Mouse (Mus musculus) ES-Bruce4 (cell line): ENCODE measurements at regions not wholly inside any gene's neighbourhood (a gene's known extent, or its start where the extent isn't known, plus 50 kb on each side); places are given as distances from the start of the nearest gene placed in this dataset.

Experiments
- H3K27ac ChIP-seq: 2 replicates; pipeline ENCODE4 v1.5.1; 2012; ENCODE audit warnings: low read length, inconsistent platforms; ENCODE audit not compliant: insufficient read depth
- H3K27me3 ChIP-seq: 2 replicates; pipeline ENCODE4 v1.6.1; 2012; ENCODE audit warnings: mild to moderate bottlenecking, low read length, inconsistent platforms; ENCODE audit not compliant: control insufficient read depth, poor library complexity, insufficient read depth, severe bottlenecking
- H3K36me3 ChIP-seq: 2 replicates; pipeline ENCODE4 v1.6.1; 2012; ENCODE audit warnings: inconsistent platforms, mild to moderate bottlenecking, low read length, moderate library complexity; ENCODE audit not compliant: control insufficient read depth, poor library complexity, insufficient read depth, severe bottlenecking
- H3K4me1 ChIP-seq: one replicate; pipeline ENCODE4 v1.8.1; 2011; ENCODE audit warnings: low read length; ENCODE audit not compliant: control insufficient read depth, insufficient read depth
- H3K4me3 ChIP-seq: 2 replicates; pipeline ENCODE4 v1.5.1; 2011; ENCODE audit warnings: low read depth, mild to moderate bottlenecking, low read length
- H3K9ac ChIP-seq: 2 replicates; pipeline ENCODE4 v1.6.1; 2012; ENCODE audit warnings: low read depth, mild to moderate bottlenecking, inconsistent platforms; ENCODE audit not compliant: poor library complexity, severe bottlenecking
- H3K9me3 ChIP-seq: replicated peaks from 2 replicates; pipeline ENCODE4 v1.6.1; 2012; ENCODE audit warnings: mild to moderate bottlenecking, low read length, inconsistent platforms; ENCODE audit not compliant: control insufficient read depth, poor library complexity, insufficient read depth, severe bottlenecking
- CTCF ChIP-seq: IDR thresholded peaks from one replicate; pipeline ENCODE4 v1.8.1; 2011; ENCODE audit warnings: low read depth, low read length
- EP300 ChIP-seq: IDR thresholded peaks from 2 replicates; pipeline ENCODE4 v1.6.1; 2011; ENCODE audit warnings: low read depth, low read length; ENCODE audit not compliant: insufficient read depth
- POLR2A ChIP-seq: IDR thresholded peaks from one replicate; pipeline ENCODE4 v1.8.1; 2011; ENCODE audit warnings: low read length; ENCODE audit not compliant: insufficient read depth

- H3K4me3 ChIP-seq, result no peak overlapping the region
- no peak for TF ChIP-seq EP300
- no peak for TF ChIP-seq POLR2A
- no peak for TF ChIP-seq CTCF
- H3K36me3 ChIP-seq, result no peaks in the 10 kb centered on the region
- H3K27ac ChIP-seq, result no peak overlapping the region
- H3K9me3 ChIP-seq, result no peaks in the 10 kb centered on the region
- no peaks in the 10 kb centered on the region for H3K4me1 ChIP-seq
- no peaks in the 10 kb centered on the region for H3K27me3 ChIP-seq
- H3K9ac ChIP-seq, result no peak overlapping the region
Measured at GRCm38 (mm10) chr12:95133482-95133881, 558.5 kb upstream of the Flrt2 start.

GRCm38 (mm10) chr12:95138167-95138566 lies 553.9 kb upstream of the Flrt2 start:
- no peaks in the 10 kb centered on the region for H3K36me3 ChIP-seq
- no peaks in the 10 kb centered on the region for H3K9me3 ChIP-seq
- no peak overlapping the region for H3K9ac ChIP-seq
- no peaks in the 10 kb centered on the region for H3K4me1 ChIP-seq
- TF ChIP-seq CTCF (no peak), EP300 (no peak), POLR2A (no peak)
- no peaks in the 10 kb centered on the region for H3K27me3 ChIP-seq
- no peak overlapping the region for H3K4me3 ChIP-seq
- no peak overlapping the region for H3K27ac ChIP-seq

- Histone ChIP-seq H3K9ac (no peak overlapping the region), H3K36me3 (no peaks in the 10 kb centered on the region), H3K9me3 (no peaks in the 10 kb centered on the region), H3K27me3 (no peaks in the 10 kb centered on the region), H3K27ac (no peak overlapping the region), H3K4me1 (no peaks in the 10 kb centered on the region), H3K4me3 (no peak overlapping the region)
- TF ChIP-seq POLR2A, result no peak
- TF ChIP-seq EP300, result no peak
- no peak for TF ChIP-seq CTCF
Measured at GRCm38 (mm10) chr12:95171051-95171450, 521.0 kb upstream of the Flrt2 start.

- no peak overlapping the region for H3K9ac ChIP-seq
- H3K4me1 ChIP-seq, result no peaks in the 10 kb centered on the region
- TF ChIP-seq POLR2A, result no peak
- no peak for TF ChIP-seq CTCF
- no peak for TF ChIP-seq EP300
- H3K27me3 ChIP-seq, result no peaks in the 10 kb centered on the region
- no peak overlapping the region for H3K27ac ChIP-seq
- H3K9me3 ChIP-seq, result no peaks in the 10 kb centered on the region
- no peaks in the 10 kb centered on the region for H3K36me3 ChIP-seq
- H3K4me3 ChIP-seq, result no peak overlapping the region
Measured at GRCm38 (mm10) chr12:95173810-95174402, 518.1 kb upstream of the Flrt2 start.

GRCm38 (mm10) chr12:95202486-95202885 lies 489.5 kb upstream of the Flrt2 start:
- no peak overlapping the region for H3K4me3 ChIP-seq
- no peaks in the 10 kb centered on the region for H3K9me3 ChIP-seq
- H3K27me3 ChIP-seq, result no peaks in the 10 kb centered on the region
- H3K36me3 ChIP-seq, result no peaks in the 10 kb centered on the region
- no peaks in the 10 kb centered on the region for H3K4me1 ChIP-seq
- no peak overlapping the region for H3K9ac ChIP-seq
- TF ChIP-seq POLR2A, result no peak
- no peak for TF ChIP-seq EP300
- no peak for TF ChIP-seq CTCF
- H3K27ac ChIP-seq, result no peak overlapping the region

- H3K9me3 ChIP-seq, result no peaks in the 10 kb centered on the region
- H3K27me3 ChIP-seq, result no peaks in the 10 kb centered on the region
- no peak overlapping the region for H3K27ac ChIP-seq
- H3K36me3 ChIP-seq, result no peaks in the 10 kb centered on the region
- H3K4me3 ChIP-seq, result no peak overlapping the region
- H3K4me1 ChIP-seq, result no peaks in the 10 kb centered on the region
- TF ChIP-seq POLR2A, result no peak
- H3K9ac ChIP-seq, result no peak overlapping the region
Measured at GRCm38 (mm10) chr12:95205081-95205480, 486.9 kb upstream of the Flrt2 start.
